Mouse (Mus musculus) thymus, postnatal 36 days (tissue): ENCODE data around the gene Dbn1.

Source experiments
- DNase-seq, 2 experiments: peaks; one replicate each; pipeline ENCODE4 v3.0.0; 2022; ENCODE audit warnings: mixed read lengths in 2 of 2

Dbn1 gene

DNA sequence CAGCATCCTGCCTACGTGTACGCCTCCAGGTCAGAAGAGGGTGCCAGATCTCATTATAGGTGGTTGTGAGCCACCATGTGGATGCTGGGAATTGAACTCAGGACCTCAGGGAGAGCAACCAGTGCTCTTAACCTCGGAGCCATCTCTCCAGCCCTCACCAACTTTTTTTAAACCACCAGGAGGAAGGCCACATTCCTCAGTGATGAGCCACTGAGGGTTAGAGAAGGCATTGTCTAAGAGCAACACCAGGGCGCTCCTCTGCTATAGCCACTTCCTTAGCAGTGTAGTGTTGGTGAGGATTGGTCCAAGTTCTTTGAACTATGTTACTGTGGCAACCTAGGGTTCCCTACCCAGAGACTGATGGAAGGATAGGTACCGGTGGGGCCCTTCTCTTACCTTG lies 12.2 kb downstream of the Dbn1 start:
- DNase-seq = no peak

DNA sequence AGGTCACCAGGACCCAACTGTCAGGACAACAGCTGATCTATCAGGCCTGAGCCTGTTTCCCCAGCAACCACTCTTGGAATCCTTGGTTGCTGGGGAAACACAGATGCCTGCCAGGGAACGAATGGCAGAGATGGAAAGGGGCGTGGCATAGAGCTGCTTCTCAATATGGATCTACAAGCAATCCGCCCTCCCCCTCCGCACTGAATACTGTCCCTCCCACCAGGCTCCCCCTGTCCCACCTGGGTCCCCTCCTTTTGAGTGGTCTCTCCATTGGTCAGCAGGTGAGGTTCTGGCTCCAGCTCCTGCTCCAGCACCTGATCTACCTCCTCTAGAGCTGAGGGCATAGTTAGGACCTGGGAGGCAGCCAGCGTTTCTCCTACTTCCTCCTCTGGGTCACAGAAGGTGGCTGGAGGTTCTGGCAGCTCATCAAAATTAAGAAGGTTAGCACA lies 13.3 kb downstream of the Dbn1 start:
- no peak for DNase-seq

DNA sequence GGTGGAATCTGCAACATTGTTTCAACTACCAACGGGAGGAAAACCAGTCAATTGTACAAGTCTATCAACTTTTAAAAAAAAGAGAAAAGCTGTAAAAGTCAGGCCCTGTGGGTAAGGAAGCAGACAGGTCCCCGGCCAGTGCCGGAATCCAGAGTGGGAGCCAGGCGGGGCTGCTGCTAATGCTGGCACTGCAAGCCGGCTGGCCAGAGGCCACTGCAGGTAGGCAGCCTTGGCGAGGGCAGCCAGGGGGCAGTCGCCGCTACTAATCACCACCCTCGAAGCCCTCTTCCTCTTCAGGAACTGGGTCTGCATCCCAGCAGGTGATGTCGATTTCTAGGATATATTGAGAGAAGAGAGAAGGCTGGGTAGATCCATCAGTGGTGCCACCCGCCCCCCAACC lies 13.9 kb downstream of the Dbn1 start:
- DNase-seq = no peak

DNA sequence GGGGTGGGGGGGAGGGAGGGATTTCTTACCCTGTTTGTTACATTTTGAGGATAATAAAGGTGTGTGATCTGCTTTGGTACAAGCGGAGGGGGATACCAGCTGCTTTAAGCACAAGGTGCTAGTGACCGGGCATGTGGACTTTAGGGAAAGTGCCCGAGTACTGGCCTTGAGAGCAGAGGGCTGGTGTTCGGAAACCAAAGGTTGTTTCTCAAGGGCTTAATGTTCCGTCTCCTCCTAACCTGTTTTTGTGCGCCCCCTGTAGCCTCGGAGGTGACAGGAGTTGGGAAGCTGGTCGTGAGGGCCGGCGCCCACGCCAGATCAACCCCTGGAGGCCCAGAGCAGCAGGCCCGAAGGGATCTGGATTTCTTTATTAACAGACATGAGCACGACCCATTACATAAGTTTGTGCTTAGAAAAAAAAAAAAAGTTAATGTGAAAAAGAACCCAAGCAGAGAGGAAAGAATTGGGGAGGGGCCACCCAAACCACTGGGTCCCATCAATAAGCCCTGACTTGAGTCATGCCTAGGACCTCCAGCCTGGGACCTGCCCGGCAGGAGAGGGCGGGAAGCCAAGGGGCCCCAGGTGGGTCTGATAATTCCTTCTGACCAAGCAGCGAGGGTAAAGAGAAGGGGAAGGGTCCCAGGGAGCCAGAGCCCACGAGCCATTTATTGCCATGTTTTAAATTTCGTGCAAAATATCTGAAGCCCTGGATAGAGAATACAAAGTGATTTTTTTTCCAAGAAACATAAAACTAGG lies 14.7 kb downstream of the Dbn1 start:
- DNase-seq = peak; percentile 52 to 60

DNA sequence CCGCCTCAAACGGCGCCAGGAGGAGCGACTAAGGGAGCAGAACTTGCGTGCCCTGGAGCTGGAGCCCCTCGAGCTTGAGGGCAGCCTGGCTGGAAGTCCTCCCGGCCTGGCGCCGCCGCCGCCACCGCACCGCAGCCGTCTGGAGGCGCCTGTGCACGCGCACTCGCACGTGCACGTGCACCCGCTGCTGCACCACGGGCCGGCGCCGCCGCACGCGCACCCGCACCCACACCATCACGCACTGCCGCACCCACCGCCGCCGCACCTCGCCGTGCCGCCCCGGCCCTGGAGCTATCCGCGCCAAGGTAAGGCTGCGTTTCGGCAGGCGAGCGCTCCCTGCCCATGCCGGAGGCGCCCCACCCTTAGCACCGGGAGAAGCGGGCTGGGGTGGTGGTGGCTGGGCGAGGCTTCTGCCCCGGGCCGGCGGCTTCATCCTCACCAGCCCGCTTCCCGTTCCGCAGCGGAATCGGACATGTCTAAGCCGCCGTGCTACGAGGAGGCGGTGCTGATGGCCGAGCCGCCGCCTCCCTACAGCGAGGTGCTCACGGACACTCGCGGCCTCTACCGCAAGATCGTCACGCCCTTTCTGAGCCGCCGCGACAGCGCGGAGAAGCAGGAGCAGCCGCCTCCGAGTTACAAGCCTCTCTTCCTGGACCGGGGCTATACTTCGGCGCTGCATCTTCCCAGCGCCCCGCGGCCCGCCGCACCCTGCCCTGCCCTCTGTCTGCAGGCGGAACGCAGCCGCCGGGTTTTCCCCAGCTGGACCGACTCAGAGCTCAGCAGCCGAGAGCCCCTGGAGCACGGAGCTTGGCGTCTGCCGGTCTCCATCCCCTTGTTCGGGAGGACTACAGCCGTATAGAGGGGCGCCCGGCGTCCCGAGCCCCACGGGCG lies 15.5 kb downstream of the Dbn1 start:
- DNase-seq = peak; percentile 48 to 60

DNA sequence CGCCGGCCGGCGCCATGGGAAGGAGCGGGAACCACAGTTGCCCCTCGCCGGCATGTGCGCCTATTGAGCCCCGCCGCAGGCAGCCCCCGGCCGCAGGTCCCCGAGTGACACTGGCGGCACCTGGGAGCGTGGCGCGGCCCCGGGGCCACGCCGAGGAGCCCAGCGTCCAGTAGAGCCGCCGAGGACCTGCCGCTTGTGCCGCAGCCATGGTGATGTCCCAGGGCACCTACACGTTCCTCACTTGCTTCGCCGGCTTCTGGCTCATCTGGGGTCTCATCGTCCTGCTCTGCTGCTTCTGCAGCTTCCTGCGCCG lies 16.1 kb downstream of the Dbn1 start:
- DNase-seq = no peak

DNA sequence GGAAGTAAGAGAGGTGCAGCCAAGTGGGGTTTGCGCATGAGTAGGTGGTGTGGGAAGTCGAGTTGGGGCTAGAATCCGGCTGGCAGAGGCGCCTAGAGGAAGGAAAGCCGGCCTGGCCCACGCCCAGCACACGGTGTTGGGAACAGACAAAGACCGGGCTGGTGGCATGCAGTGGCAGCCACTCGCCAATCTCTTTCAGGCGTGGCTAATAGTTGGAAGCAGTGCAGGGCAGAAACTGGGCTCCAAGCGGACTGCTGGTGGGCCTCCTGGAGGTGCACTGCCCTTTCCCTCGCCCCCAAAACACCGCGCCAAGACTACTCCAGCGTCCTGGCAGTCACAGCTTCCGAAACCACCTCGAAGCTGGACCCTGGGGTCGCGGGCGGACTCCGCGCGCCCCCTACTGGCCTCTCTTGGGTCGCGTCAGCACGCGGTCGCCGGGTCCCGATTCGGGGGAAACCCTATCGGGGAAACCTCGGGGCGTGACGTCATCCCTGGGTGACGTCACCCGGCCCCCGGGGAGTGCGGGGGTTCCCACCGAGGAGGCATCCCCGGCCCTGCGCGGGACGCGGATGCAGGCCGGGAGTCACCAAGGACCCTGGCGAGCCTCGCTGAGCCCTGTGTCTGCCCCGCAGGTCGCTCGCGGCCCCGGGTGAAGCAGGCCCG lies 16.6 kb downstream of the Dbn1 start:
- DNase-seq = peak; percentile 84 to 85

DNA sequence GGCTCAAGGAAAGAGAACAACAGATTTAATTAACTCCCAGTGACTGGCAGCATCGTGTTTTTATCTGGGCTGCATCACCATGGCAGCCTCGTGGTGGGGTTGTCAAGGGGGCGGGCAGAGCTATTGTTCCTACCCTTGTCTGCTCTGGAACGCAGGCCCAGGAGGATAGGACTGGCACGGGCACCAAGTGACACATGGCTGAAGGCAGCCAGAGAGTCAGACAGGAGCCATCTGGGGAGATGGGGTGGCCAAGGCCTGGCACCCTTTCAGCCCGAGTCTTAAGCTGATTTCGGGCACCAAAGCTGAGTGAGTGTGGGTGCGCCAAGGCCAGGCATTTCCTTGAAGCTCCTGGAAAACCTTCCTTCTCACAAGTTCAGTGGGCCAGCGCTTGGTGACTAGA lies 17.5 kb downstream of the Dbn1 start:
- DNase-seq = no peak

DNA sequence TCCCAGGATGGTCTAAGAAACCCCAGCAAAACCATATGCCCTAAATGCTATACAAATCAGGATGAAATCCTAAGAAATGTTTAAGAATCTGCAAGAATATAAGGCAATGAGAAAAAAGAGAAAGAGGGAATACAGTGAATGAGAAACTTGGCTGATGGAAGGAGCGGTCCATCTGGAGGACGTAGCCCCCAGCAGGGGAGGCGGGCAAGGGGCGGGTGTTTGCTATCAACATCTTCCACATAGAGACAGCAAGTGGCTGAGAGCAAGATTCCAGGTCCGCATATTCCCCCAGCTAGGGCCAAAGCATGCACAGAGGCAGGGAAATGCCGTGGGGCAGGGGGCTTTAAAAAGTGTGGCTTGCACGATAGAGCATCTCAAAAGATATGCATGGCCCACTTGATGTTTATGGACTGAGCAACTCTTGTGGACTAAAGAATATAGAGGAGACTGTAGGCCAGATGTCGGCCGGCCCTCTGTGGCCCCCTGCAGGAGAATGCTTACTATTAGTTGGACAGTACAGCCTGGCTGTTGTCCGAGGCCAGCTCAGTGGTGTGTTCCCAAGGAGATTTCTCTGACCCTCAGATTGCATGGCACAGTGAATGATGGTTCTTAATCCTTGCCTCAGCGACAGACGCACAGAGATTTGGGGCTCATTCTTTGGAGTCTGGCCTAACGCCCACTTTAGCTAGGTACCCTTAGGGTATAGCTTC lies 18.9 kb downstream of the Dbn1 start:
- no peak for DNase-seq

DNA sequence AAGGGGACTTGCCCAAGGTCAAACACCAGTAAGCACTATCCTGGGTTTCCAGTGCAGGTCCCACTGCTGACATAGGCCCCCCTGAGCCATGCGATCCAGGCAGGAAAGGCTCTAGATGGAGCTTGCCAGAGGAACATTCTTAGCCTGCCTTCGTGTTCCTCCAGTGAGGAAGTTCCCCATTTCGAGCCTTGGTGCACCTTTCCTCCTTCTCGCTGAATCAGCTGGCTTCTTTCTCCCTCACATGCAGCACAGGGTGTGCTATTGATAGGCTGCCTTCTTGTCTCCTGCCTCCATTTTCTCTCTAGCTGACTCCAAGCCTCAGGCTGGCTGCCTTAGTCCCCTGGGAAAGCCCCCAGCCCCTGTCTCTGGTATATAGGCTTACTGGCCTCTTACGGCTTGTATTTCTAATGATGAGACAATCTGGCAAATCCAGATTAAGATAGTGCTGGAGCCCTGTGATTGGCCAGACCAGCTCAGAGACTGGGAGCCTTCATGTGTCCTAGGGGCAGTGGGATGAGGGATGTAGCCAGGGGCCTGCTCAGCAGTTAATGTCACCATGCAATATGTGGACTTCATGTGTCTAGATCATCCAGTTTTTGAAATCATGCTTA lies 22.0 kb downstream of the Dbn1 start:
- no peak for DNase-seq

DNA sequence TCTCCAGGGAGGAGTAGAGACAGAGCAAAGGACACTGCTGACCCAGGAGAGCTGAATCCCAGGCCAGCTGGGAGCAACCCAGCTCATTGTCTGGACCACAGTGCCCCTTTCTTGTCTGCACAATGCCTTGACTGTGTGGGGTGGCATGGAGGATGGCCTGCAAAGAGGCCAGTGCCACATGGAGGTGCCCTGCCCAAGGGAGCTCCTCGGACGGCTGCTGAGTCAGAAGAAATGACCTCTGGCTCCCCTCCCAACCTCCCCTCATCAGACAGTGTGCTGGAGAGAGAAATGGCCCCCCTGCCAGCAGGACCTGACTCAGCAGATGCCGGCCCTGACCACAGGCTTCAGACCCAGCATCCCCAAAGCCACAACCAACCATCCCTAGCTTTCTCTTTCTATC lies 22.7 kb downstream of the Dbn1 start:
- peak in 1 of 2 experiments; percentile 42 for DNase-seq

DNA sequence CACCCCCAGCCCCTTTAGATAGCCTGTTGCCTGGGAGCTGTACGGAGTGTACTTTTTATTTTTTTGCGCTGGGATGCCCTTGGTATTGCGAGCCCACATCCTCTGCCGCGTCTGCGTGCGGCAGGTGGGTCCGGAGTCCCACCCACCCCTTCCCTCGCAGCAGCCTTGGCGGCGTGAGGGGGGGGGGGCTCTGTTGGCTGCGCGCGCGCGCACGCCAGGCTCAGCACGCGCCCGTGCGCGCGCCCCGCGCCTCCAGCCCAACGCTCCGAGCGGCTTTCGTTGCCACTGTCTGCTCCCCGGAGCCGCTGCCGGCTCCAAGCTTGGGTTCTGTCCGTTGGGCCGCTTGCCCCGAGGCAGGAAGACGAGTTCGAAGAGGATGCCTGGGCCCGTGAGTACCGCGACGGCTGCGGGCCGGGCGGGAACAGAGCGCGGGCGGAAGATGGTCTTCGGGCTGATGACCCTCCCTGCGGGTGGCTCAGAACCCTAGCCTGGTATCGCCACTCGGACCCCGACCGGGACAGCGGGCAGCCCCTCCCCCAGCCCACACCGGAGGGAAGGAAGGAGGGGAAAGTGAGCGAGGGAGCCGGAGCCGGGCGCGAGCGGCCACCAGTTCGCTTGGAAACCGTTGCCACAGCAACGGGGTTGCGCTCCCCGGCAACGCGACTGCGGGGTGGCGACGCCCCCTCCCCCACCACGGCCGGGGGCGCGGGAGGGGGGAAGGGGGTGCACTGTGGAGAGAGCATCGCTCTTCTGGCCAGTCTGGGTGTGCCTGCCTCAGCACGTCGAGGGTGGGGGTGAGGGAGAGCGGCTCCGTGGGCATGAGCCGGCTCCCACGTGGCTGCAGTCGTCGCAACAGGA lies 23.7 kb downstream of the Dbn1 start, which contains the start of gene Prr7:
Gene Prr7 (plus strand): TSS at position 241 of the 858 bp plus-strand sequence.
- peak; percentile 67 to 83 for DNase-seq

DNA sequence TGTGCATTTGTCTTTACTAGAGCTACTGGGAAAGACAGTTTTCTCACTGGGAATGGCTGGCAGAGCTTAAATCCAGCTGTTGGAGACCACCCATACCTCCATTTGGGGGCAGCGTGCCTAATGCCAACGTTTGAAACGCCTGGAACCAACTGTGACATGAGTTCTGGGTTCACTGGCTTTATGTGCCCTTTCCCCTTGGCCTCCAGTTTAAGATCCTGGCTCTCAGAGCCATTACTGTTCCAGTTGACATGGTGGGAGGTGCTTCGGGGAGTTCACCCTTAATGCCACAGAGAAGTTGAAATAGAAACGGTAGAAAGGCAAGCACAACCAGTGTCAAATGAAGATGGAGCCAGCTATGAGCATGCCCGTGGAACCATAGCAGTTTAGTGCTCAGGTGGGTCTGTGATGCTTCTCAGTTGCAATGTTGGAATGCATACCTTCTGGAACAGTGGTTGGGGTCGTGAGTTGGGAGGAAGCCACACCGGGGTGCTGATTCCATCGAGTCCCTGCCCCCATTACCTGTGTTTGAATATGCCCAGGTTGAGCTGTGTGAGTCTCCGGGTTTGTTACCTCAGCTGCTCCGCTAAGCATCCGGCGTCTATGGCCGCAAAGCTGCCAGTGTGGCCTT lies 24.4 kb downstream of the Dbn1 start:
- peak in 1 of 2 experiments; percentile 24 for DNase-seq

DNA sequence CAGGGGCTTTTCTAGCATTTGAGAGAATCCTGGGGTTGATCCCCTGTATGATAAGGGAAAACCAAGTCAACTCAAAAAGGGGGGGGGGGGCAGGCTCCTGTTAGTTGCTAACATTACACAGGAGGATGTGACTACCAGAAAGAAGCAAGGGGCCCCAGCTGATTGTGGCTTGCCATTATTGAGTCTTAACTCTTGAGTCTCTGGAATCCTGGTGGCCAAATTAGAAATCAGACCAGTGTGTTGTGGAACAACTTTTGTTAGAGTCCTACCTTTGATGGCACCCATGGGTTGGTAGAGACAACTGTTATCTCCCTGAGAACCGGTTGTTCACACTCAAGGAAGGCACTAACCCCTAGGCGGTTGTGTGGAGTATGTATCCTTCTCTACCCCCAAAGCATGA lies 24.9 kb downstream of the Dbn1 start:
- no peak for DNase-seq

DNA sequence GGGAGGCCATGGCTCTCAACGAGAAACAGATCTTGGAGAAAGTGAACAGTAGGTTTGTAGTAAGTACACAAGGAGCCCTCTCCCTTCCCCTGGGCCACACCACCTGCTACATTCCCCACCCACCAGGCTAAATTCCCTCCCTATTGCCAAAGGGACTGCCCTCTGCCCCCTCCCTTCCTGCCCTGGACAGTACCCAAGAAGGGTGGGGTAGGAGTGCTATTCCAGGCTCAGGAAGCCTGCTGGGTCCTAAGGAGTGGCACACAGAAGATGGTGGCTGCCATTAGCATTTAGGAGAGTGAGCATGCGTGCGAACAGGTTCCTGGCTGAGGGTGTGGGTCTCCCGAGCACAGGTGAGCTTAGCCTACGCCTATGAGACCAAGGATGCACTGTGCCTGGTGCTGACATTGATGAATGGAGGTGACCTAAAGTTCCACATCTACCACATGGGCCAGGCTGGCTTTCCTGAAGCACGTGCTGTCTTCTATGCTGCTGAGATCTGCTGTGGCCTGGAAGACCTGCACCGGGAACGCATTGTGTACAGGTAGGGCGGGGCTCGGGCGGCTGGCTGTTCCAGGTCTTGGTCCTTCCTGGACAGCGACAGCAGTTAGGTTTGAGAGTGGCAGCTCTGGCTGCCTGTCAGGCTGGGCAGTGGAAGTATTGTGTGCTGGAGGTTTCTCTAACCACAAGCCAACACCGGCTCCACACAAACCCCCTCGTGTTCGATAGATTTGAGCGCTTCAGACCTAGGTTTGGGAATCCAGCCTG lies 35.9 kb downstream of the Dbn1 start:
- peak in 1 of 2 experiments; percentile 8 for DNase-seq

DNA sequence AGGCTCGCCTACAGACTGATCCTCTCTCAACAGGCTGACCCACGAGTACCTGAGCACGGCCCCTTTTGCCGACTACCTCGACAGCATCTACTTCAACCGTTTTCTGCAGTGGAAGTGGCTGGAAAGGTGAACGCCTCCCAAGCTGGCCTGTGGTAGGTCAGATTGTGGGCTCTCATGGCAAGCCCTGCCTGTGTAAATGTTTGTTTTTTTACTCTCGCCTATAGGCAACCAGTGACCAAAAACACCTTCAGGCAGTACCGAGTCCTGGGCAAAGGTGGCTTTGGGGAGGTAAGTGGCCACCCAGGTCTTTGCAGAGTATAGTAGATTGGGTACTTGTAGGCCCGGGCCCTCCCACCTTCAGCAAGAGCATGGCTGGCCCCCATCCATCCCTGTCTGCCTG lies 36.6 kb downstream of the Dbn1 start:
- peak in 1 of 2 experiments; percentile 13 for DNase-seq

DNA sequence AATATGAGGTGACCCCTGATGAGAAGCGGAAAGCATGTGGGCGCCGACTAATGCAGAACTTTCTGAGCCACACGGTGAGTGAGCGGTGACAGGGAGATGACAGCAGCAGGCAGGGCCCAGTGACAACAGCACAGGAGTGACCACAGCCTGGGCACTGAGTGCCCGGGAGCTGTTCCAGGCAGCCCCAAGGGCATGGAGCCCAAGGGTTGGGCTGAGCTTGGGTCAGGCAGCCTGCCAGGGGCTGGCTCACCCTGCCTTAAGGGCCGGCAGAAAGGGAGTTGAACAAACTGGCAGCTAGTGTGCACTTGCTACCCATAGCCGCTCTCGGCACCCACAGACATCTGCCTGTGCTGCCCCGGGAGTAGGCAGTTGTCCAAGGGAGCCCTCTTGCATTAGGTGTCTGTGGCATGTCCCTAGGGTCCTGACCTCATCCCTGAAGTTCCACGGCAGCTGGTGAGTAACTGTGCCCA lies 37.4 kb downstream of the Dbn1 start:
- DNase-seq = peak in 1 of 2 experiments; percentile 33

DNA sequence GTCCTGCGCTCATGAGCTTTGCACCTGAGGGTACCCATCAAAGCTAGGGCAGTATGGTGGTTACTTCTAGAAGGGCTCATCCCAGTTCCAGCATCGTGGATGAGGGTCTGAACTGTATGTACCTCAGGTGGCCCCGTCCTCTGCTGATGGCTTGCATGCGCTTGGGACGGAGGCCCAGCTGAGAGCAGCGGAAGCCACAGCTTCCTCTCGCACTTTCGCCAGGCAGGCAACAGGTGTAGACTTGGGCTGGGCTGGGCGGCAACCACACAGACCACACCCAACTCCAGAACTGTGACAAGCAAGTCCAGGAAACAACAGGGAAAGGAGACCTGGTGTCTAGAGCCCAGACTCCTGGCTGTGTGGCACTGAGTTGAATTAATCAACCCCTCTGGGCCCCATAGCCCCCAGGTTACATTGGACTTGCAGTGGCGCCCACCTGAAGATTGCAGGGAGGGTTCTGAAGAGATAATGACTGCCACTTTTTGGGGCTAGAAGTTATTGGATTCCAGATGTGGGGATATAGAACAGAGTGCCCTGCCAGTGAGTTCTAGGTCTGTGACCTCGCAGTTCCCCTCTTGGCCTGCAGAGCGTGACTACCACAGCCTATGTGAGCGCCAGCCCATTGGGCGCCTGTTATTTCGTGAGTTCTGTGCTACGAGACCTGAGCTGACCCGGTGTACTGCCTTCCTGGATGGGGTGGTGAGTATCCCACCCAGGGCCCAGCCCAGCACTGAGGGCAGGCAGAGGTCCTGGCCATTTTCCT lies 38.1 kb downstream of the Dbn1 start:
- peak; percentile 76 to 86 for DNase-seq

DNA sequence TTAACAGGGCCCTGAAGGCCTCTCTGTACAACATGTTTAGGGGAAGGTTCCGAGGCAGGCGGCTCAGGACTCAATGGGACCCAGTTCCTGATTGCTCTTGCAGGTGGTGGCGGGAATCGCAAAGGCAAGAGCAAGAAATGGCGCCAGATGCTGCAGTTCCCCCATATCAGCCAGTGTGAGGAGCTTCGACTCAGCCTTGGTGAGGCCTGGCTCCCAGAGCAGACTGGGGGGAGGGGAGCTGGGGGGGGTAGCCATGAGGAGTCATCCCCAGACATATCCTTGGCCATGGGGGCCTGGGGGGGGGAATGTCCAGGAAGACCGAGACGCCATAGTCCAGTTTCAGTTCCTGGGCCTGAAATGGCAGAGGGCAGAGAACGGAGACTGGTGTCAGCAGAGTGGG lies 38.7 kb downstream of the Dbn1 start:
- DNase-seq = peak; percentile 49 to 69
